Mouse (Mus musculus) frontal cortex, postnatal 36 days (tissue): ENCODE measurements around the gene Eml4.

Experiments used
- DNase-seq, 2 experiments: peaks; one replicate each; pipeline ENCODE4 v3.0.0; 2022; ENCODE audit warnings: low spot score in 2 of 2

The Eml4 gene

DNA sequence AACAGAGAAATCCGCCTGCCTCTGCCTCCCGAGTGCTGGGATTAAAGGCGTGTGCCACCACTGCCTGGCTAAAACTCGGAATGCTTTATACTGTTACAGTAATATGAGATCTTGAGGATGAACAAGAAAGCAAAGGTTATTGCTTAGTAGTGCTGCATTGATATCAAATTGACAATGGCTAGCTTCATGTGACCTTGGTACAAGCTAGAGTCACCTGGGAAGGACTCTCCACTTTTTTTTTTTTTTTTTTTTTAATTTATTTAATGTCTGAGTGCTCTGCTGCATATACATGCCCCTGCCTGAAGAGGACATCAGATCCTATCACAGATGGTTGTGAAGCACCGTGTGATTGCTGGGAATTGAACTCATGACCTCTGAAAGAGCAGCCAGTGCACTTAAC is 148.2 kb downstream of the Eml4 start:
- DNase-seq = no peak

DNA sequence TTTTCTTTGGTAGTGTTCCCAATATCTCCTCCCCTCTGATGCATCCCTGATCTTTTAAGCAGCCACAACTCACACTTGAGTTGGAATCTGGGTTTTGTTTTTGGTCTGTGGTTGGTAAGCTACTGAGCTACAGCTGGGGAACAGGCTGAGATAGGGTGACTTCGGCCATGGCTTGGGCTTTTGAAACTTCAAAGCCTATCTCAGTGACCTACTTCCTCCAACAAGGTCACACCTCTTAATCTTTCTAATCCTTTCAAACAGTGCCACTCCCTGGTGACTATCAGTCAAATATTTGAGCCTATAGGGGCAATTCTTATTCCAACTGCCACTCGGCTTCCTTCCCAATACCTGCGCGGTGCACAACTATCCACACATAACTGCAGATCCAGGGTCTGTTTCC is 149.0 kb downstream of the Eml4 start:
- no peak for DNase-seq

DNA sequence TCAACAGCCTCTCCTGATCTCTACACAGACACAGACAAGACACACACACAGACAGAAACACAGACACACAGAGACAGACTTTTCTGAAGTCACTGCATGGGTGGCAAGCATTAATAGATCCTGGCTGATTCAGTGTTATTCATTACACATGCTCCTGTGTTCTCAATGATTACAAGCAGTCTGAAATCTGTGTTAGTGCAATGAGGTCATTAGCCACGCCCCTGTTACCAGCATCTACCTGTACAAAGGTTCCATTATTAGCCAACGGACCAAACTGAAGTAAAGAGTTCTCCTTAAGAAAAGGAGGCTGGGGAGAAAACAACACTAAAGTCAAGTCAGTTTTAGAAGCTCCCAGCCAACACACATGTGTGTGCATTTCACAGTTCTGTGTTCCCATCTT is 153.0 kb downstream of the Eml4 start:
- no peak for DNase-seq

DNA sequence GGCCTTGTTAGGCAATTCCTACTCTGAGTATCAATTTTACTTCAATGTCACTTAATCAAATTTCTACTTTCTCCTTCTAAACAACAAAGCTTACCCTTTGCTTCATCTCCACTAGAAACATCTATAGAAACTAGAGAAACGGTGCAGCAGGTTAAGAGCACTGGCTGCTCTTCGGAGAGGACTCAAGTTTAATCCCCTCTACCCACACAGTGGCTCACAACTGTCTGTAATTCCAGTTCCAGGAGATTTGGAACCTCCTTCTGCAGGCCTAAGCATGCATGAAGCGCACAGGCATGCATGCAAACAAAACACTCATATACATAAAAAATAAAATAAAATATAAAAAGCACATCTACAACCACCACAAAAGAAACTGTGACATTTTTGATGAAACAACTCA is 161.4 kb downstream of the Eml4 start:
- DNase-seq = no peak

DNA sequence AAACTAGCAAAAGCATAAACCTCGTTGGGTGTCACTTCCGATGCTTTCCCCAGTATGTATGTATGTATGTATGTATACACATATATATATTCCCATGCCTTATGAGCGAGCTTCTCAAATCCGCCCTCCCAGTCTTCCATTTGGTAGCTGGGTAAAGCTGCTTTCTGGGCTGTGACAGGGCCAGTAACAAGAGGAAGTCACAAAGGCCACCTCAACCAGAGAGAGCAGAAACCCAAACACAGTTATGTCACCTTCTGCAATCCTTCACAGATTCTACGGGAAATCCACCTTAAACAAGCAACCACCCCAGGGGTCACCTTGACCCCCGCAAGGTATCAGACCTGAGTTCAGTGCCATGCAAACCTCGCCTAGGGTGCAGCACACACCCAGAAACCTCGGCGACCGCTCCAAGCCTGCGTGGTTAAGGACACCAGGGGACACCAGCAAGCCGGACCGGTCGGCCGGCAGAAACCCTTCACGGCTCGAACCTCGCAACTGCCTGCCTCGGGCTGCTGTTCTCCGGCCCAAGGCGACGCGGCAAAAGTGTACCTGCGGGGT is 163.0 kb downstream of the Eml4 start:
- no peak for DNase-seq

GRCm38 (mm10) chr17:83514213-83514701 is 163.5 kb downstream of the Eml4 start:
- peak; percentile 87 to 93 for DNase-seq

GRCm38 (mm10) chr17:83517280-83518015 is 166.7 kb downstream of the Eml4 start, which contains the start of gene Cox7a2l:
Gene Cox7a2l, minus strand, starts transcription at chr17:83517330.
- peak; percentile 52 to 82 for DNase-seq

- no peak for DNase-seq
Observed at GRCm38 (mm10) chr17:83521881-83522280, 171.2 kb downstream of the Eml4 start.

DNA sequence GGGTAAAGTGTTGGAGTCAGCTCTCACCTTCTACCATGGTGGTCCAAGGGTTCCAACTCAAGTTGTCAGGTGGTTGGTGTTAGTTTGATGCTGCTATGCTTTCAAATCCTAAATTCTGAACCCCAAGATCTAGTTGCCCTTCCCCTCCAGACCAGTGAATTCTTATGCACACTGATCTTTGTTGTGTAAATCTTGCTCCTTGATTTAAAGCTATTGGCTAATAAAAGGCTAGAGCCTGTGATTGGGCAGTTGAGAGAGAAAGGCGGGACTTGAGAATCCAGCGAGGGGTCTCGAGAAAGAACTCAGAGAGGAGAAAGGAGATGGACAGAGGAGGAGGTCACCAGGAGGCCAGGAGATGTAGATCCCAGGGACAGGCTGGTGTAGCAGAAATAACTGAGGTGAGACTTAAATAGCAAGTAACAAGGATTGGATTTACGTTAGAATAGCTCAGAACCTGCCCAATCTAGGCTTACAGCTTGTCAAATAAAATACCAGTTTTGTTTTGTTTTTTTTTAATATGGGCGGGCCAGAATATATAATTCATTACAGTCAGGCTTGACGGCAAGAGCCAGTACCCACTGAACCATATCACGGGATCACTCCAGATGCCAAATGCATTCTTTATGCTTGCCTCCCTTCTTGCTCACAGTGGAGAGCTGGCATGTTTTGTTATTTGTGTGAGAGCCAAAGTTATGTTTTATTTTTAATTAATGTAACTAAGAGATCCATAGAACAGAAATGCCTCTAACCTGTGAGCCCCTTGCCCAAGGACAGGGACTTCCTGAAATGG is 172.1 kb downstream of the Eml4 start:
- no peak for DNase-seq

DNA sequence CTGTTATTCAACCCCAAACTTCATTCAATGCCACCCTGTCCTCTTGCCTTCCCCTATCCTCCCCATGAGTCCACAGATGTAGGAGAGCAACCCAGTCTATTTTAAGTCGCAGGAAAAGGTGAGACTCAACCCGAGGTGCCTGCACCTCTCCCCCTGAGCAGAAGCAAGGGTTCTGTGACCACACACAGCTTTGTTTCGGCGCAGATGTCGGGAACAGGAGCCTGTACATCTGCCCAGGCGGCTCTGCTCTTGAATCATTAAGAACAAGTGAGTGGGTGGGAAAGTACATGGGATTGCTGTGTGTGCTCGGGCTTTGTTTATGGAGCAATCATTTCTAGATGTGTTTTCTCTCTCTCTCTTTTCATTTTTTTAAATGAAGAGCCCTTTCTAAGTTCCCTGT is 174.0 kb downstream of the Eml4 start:
- DNase-seq = no peak

- no peak for DNase-seq
Observed at GRCm38 (mm10) chr17:83525596-83525995, 174.9 kb downstream of the Eml4 start.

- no peak for DNase-seq
Observed at GRCm38 (mm10) chr17:83526091-83526561, 175.4 kb downstream of the Eml4 start.

DNA sequence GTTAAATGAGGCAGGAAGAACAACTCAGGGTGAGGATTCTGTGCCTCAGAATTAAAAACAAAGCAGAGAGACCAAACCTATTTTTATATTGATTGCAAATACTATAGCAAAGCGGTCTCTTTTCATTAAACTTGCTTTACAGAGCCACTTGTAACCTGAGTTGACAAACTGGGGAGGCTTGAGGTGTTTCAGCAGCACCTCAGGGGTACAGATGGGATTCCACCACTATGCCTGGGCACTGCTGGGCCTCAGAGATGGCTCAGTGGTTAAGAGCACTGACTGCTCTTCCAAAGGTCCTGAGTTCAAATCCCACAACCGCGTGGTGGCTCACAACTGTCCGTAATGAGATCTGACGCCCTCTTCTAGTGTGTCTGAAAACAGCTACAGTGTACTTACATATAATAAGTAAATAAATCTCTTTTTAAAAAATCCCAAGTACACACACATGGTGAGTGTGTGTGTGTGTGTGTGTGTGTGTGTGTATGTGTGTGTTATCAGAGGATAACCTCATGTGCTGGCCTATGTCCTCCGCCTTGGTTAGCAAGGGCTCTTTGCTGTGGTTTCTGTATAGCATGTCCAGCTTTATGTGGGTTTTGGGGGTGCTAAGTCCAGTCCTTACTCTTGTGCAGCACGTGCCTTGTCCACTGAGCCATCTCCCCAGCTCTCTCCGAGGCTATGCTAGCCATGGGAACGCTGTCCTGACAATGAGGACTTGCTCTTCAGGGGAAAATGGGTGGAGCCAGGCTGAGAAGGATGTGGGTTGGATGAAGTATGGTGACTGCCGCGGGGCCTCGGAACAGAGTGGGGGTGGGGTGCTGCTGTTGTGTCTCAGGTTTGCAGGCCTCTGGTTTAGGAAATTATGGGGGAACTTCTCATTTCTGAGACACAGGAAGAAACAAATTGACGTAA is 176.1 kb downstream of the Eml4 start:
- DNase-seq = no peak

- no peak for DNase-seq
Observed at GRCm38 (mm10) chr17:83527651-83528381, 177.1 kb downstream of the Eml4 start.
